Mouse (Mus musculus): Measurements from ENCODE around the gene Zmynd10. TPM values are rescaled to one million over a fixed set of nuclear protein-coding genes. Genes with fewer than 3 reads are reported as not detected.
A peak's percentile ranks its signal among the peaks of the same experiment; 100 is the strongest.

Gene Zmynd10
- total RNA-seq, 1 experiment from 2014 or later = not detected

- no peak for ATAC-seq (replicated peaks; ENCODE audit: insufficient number of reproducible peaks, low FRiP score, low TSS enrichment, poor library complexity, severe bottlenecking)
Measured at GRCm38 (mm10) chr9:107590058-107590772, 43.1 kb downstream of the Zmynd10 start.

GRCm38 (mm10) chr9:107590773-107591060, 43.6 kb downstream of the Zmynd10 start:
- ATAC-seq (replicated peaks; ENCODE audit: insufficient number of reproducible peaks, low FRiP score, low TSS enrichment, poor library complexity, severe bottlenecking) = no peak

GRCm38 (mm10) chr9:107593101-107593976, 46.2 kb downstream of the Zmynd10 start:
- ATAC-seq (replicated peaks; ENCODE audit: insufficient number of reproducible peaks, low FRiP score, low TSS enrichment, poor library complexity, severe bottlenecking) = peak; percentile 20; the same call in 1 of the 2 replicates

GRCm38 (mm10) chr9:107594281-107595062, 47.4 kb downstream of the Zmynd10 start:
- ATAC-seq (replicated peaks; ENCODE audit: insufficient number of reproducible peaks, low FRiP score, low TSS enrichment, poor library complexity, severe bottlenecking) = no peak

- no peak for ATAC-seq (replicated peaks; ENCODE audit: insufficient number of reproducible peaks, low FRiP score, low TSS enrichment, poor library complexity, severe bottlenecking)
Measured at GRCm38 (mm10) chr9:107596619-107597569, 49.8 kb downstream of the Zmynd10 start.

GRCm38 (mm10) chr9:107598385-107598784, 51.3 kb downstream of the Zmynd10 start:
- ATAC-seq (replicated peaks; ENCODE audit: insufficient number of reproducible peaks, low FRiP score, low TSS enrichment, poor library complexity, severe bottlenecking) = no peak

- no peak for ATAC-seq (replicated peaks; ENCODE audit: insufficient number of reproducible peaks, low FRiP score, low TSS enrichment, poor library complexity, severe bottlenecking)
Measured at GRCm38 (mm10) chr9:107599433-107599832, 52.3 kb downstream of the Zmynd10 start.

- ATAC-seq (replicated peaks; ENCODE audit: insufficient number of reproducible peaks, low FRiP score, low TSS enrichment, poor library complexity, severe bottlenecking) = no peak
Measured at GRCm38 (mm10) chr9:107599842-107600241, 52.7 kb downstream of the Zmynd10 start.

- no peak for ATAC-seq (replicated peaks; ENCODE audit: insufficient number of reproducible peaks, low FRiP score, low TSS enrichment, poor library complexity, severe bottlenecking)
Measured at GRCm38 (mm10) chr9:107600745-107601144, 53.6 kb downstream of the Zmynd10 start.

Other genes starting within 250 kb of the Zmynd10 start
- 4.7 to 6.5 TPM (median 5.1 TPM) in 3 replicates for gene Hemk1, start 208.9 kb upstream of the Zmynd10 start, total RNA-seq (2017)
- not detected in 3 replicates for gene 6430571L13Rik, start 206.7 kb upstream of the Zmynd10 start, total RNA-seq (2017)
- not detected in 3 replicates for gene Cacna2d2, start 147.7 kb upstream of the Zmynd10 start, total RNA-seq (2017)
- gene Tmem115, start 13.4 kb upstream of the Zmynd10 start, total RNA-seq (2017) = 19.0 to 26.5 TPM (median 21.7 TPM) in 3 replicates
- 8.0 to 27.2 TPM (median 14.4 TPM) in 3 replicates for gene Cyb561d2, start 5.1 kb upstream of the Zmynd10 start, total RNA-seq (2017)
- 17.4 to 20.5 TPM (median 18.7 TPM) in 3 replicates for gene Nprl2, start 5.1 kb upstream of the Zmynd10 start, total RNA-seq (2017)
- gene Rassf1, start 4.3 kb downstream of the Zmynd10 start, total RNA-seq (2017) = 67.8 to 117 TPM (median 83.9 TPM) in 3 replicates
- 16.0 to 23.9 TPM (median 21.4 TPM) in 3 replicates for gene Tusc2, start 16.0 kb downstream of the Zmynd10 start, total RNA-seq (2017)
- gene Hyal2, start 20.6 kb downstream of the Zmynd10 start, total RNA-seq (2017) = 1.1 to 2.5 TPM (median 2.3 TPM) in 3 replicates
- 0.86 to 2.0 TPM in 2 of 3 replicates, not detected in the other for gene Hyal1, start 29.6 kb downstream of the Zmynd10 start, total RNA-seq (2017)
- 3.6 to 5.4 TPM (median 5.4 TPM) in 3 replicates for gene Naa80, start 31.6 kb downstream of the Zmynd10 start, total RNA-seq (2017)
- gene Hyal3, start 33.5 kb downstream of the Zmynd10 start, total RNA-seq (2017) = 1.4 TPM in 1 of 3 replicates, not detected in the others
- gene Ifrd2, start 40.3 kb downstream of the Zmynd10 start, total RNA-seq (2017) = 5.5 to 11.1 TPM (median 8.8 TPM) in 3 replicates
- gene Sema3b, start 61.9 kb downstream of the Zmynd10 start, total RNA-seq (2017) = 0.10 TPM in 1 of 3 replicates, not detected in the others
- gene Gnai2, start 88.1 kb downstream of the Zmynd10 start, total RNA-seq (2017) = 646 to 794 TPM (median 705 TPM) in 3 replicates
- not detected in 3 replicates for gene Slc38a3, start 122.2 kb downstream of the Zmynd10 start, total RNA-seq (2017)
- gene Gnat1, start 132.4 kb downstream of the Zmynd10 start, total RNA-seq (2017) = 1.8 TPM in 1 of 3 replicates, not detected in the others
- not detected in 3 replicates for gene Sema3f, start 163.2 kb downstream of the Zmynd10 start, total RNA-seq (2017)
- 339 to 489 TPM (median 412 TPM) in 3 replicates for gene Rbm5, start 223.7 kb downstream of the Zmynd10 start, total RNA-seq (2017)

Data from monocyte, adult 5-6 weeks (primary cell).